Mouse (Mus musculus) layer of hippocampus, adult 2 months (tissue): ENCODE results near the gene Masp1. TPM values are rescaled to one million over a fixed set of nuclear protein-coding genes. Genes with fewer than 3 reads are reported as not detected.

ENCODE experiments used
- DNase-seq, 2 experiments: peaks; one replicate each; pipeline ENCODE4 v3.0.0; 2022; ENCODE audit warnings: low spot score in 2 of 2
- H3K27ac ChIP-seq: fragments of 200-600 bp; 2 replicates; pipeline ENCODE4 v1.8.1; 2022
- H3K4me3 ChIP-seq: fragments of 200-600 bp; 2 replicates; pipeline ENCODE4 v1.8.1; 2022; ENCODE audit warnings: mild to moderate bottlenecking
- CTCF ChIP-seq: fragments of 200-600 bp; conservative IDR thresholded peaks from 2 replicates; pipeline ENCODE4 v1.8.1; 2022; ENCODE audit warnings: antibody characterized with exemption, mild to moderate bottlenecking, moderate library complexity
- total RNA-seq, 2 experiments: library from RNA; stranded (reverse); gene quantifications; 2 replicates each; pipeline ENCODE4 v1.2.3; 2021

Masp1 gene
- total RNA-seq, 2 experiments from 2014 or later: 12.4 to 12.6 TPM

- no peak overlapping the region for H3K27ac ChIP-seq
- H3K4me3 ChIP-seq: no peak overlapping the region
- TF ChIP-seq CTCF: no peak
- DNase-seq: no peak
Measured at GRCm38 (mm10) chr16:23476598-23476997, 44.0 kb downstream of the Masp1 start.

- TF ChIP-seq CTCF: no peak
- H3K4me3 ChIP-seq: no peak overlapping the region
- H3K27ac ChIP-seq: no peak overlapping the region
- no peak for DNase-seq
Measured at GRCm38 (mm10) chr16:23475651-23476050, 45.0 kb downstream of the Masp1 start.

GRCm38 (mm10) chr16:23472046-23472445 lies 48.6 kb downstream of the Masp1 start:
- no peak for DNase-seq
- no peak for TF ChIP-seq CTCF

GRCm38 (mm10) chr16:23471551-23471950 lies 49.1 kb downstream of the Masp1 start:
- no peak for DNase-seq
- no peak overlapping the region for H3K4me3 ChIP-seq
- no peak overlapping the region for H3K27ac ChIP-seq
- TF ChIP-seq CTCF: no peak

More at GRCm38 (mm10) chr16:23472046-23472445, 48.6 kb downstream of the Masp1 start:
- H3K4me3 ChIP-seq: no peak overlapping the region
- H3K27ac ChIP-seq: no peak overlapping the region

GRCm38 (mm10) chr16:23463671-23464347 lies 56.8 kb downstream of the Masp1 start:
- H3K27ac ChIP-seq: no peak overlapping the region
- DNase-seq: no peak
- H3K4me3 ChIP-seq: no peak overlapping the region
- no peak for TF ChIP-seq CTCF

GRCm38 (mm10) chr16:23458906-23459588 lies 61.6 kb downstream of the Masp1 start:
- H3K27ac ChIP-seq: no peak overlapping the region
- no peak for TF ChIP-seq CTCF
- no peak overlapping the region for H3K4me3 ChIP-seq
- peak; percentile 15 to 25 for DNase-seq

GRCm38 (mm10) chr16:23457338-23457737 lies 63.3 kb downstream of the Masp1 start:
- H3K27ac ChIP-seq: no peak overlapping the region
- no peak for DNase-seq
- H3K4me3 ChIP-seq: no peak overlapping the region
- no peak for TF ChIP-seq CTCF

GRCm38 (mm10) chr16:23456534-23456933 lies 64.1 kb downstream of the Masp1 start:
- Histone ChIP-seq H3K4me3 (no peak overlapping the region), H3K27ac (no peak overlapping the region)
- no peak for TF ChIP-seq CTCF
- DNase-seq: no peak

GRCm38 (mm10) chr16:23454376-23454775 lies 66.2 kb downstream of the Masp1 start:
- H3K4me3 ChIP-seq: no peak overlapping the region
- no peak for DNase-seq
- H3K27ac ChIP-seq: no peak overlapping the region
- no peak for TF ChIP-seq CTCF

- DNase-seq: peak; percentile 44 to 74
Measured at GRCm38 (mm10) chr16:23452476-23452875, 68.1 kb downstream of the Masp1 start.

GRCm38 (mm10) chr16:23450816-23451215 lies 69.8 kb downstream of the Masp1 start:
- Histone ChIP-seq H3K4me3 (no peak overlapping the region), H3K27ac (no peak overlapping the region)
- no peak for TF ChIP-seq CTCF
- DNase-seq: no peak

More at GRCm38 (mm10) chr16:23452476-23452875, 68.1 kb downstream of the Masp1 start:
- no peak overlapping the region for H3K4me3 ChIP-seq
- TF ChIP-seq CTCF: peak; percentile 93
- H3K27ac ChIP-seq: no peak overlapping the region

- no peak overlapping the region for H3K4me3 ChIP-seq
- no peak for DNase-seq
Measured at GRCm38 (mm10) chr16:23449946-23450345, 70.7 kb downstream of the Masp1 start.

GRCm38 (mm10) chr16:23444231-23444630 lies 76.4 kb downstream of the Masp1 start:
- TF ChIP-seq CTCF: no peak
- Histone ChIP-seq H3K4me3 (no peak overlapping the region), H3K27ac (no peak overlapping the region)
- DNase-seq: no peak

More at GRCm38 (mm10) chr16:23449946-23450345, 70.7 kb downstream of the Masp1 start:
- no peak overlapping the region for H3K27ac ChIP-seq
- no peak for TF ChIP-seq CTCF
